Mouse (Mus musculus) heart, adult 11 months (tissue): ENCODE measurements at regions not wholly inside any gene's neighbourhood (a gene's known extent, or its start where the extent isn't known, plus 50 kb on each side); places are given as distances from the start of the nearest gene placed in this dataset.

Source experiments
- DNase-seq: peaks from one replicate; pipeline ENCODE4 v3.0.0; 2022

DNA sequence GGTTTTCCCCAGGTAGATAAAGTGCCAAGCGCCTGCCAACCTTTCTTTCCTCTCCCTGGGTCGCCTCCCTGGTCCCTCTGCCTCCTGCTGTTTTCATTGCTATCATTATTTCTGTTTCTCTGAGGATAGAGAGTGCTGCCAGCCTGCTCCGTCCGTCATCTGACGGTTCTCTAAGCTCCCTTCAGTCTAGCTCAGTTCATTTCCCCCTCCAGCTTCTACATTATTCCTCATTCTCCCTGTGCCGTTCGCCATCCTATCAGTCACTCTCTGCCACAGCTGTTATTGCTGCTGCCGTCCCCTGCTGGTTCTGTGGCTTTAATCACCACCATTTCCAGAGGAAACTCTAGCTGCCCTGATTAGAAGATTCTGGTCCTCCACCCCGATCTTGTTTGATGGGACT is 84.7 kb upstream of the Rfx3 start:
- no peak for DNase-seq

DNA sequence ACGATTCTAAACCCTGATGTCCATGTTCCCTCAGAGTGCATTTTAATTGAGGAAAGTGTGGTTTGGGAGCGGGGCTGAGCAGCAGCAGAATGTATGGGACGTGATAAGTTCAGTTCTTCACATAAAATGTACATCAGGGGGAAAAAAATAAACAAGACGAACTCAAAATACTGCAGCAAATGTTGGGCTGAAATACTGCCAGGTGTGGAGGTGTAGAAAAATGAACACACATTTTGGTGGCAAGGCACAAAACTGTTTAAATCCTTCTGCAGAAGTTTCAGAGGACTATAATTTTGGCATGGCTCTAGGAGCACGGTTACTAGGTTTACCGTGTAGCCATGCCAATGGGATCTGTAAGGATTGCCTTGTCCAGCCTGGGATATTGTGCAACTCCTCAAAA is 81.3 kb upstream of the Rfx3 start:
- DNase-seq, result no peak

DNA sequence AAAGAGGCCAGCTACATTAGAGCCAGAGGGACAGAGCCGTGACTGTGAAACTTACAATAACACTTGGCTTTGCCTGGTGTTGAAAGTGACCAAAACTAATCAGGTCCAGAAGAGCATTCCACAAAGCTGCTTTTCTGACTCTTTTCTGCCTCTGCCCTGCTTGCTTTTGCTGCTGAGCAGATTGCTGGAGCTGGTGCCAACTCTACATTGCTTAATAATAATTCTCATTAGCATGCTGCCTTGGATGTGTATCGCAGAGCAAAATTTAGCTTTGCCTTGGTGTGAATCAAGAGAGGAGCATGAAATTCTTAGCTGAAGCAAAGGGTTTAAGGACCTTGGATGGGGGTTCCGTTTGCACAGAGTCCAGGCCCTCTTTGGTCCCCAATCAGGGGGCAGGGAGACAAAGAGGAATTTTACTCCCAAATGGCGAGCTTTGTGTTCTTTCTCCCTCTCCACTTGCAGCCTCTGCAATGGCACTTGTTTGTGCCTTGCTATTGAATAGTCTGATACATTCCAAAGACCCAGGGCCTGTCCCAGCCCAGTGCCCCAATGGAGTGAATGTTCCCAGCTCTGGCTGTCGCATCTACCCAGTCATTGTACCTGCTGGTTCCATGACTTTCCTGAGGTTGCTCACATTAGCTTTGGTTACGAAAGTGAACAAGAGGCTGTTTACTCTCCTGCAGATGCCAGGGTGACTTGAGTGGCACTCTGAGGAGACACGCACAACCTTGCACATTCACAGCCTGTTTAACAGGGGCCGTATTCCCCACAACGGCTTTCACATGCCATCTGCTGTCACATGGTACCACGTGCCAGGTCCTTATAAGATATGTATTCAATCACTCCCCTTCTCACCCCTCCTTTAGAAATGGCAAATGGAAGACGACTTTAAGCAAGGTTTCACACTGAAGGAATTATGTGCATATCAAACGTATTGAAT is 76.9 kb upstream of the Rfx3 start:
- peak; percentile 82 for DNase-seq

DNA sequence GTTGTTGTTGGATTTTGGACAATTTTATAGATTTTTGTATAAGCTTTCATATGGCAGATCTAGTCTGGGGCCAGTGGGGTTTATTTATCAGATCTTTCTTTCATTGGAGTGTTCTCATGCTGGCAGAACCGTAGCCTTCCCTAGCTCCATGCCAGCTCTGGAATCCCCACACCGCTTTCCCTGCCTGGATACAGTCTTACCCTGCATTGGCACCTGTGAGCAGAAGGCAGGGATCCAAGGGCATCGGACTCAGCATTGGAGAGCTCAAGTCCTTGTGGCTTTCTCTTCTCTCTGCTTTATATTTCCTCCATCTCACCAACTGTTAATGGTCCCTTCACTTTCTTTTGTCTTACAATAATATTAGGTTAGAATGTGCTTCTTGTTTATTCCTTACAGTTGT is 59.4 kb upstream of the Rfx3 start:
- DNase-seq, result no peak
